Mouse (Mus musculus) midbrain, embryonic 12.5 days (tissue): Measurements from ENCODE around the gene Fyn. TPM values are rescaled to one million over a fixed set of nuclear protein-coding genes. Genes with fewer than 3 reads are reported as not detected.

Experiments used
- ATAC-seq: fragments of 200-750 bp; cut with Nextera tagmentation; 2 replicates; pipeline ENCODE4 v1.8.0; 2017; ENCODE audit warnings: low read depth, moderate TSS enrichment, moderate library complexity; ENCODE audit not compliant: low FRiP score
- H3K27ac ChIP-seq: fragments of 300-500 bp; sonication (generic); replicated peaks from 2 replicates; pipeline ENCODE4 v1.5.1; 2016; ENCODE audit warnings: mild to moderate bottlenecking
- H3K27me3 ChIP-seq: fragments of 300-500 bp; sonication (generic); 2 replicates; pipeline ENCODE4 v1.6.1; 2016; ENCODE audit warnings: mild to moderate bottlenecking
- H3K36me3 ChIP-seq: fragments of 300-500 bp; sonication (generic); 2 replicates; pipeline ENCODE4 v1.6.1; 2016
- H3K4me1 ChIP-seq: fragments of 300-500 bp; sonication (generic); 2 replicates; pipeline ENCODE4 v1.6.1; 2016
- H3K4me2 ChIP-seq: fragments of 300-500 bp; sonication (generic); replicated peaks from 2 replicates; pipeline ENCODE4 v1.6.1; 2016; ENCODE audit warnings: mild to moderate bottlenecking, moderate library complexity
- H3K4me3 ChIP-seq: fragments of 300-500 bp; sonication (generic); 2 replicates; pipeline ENCODE4 v1.5.1; 2016; ENCODE audit warnings: mild to moderate bottlenecking
- H3K9ac ChIP-seq: fragments of 300-500 bp; sonication (generic); replicated peaks from 2 replicates; pipeline ENCODE4 v1.6.1; 2016; ENCODE audit warnings: mild to moderate bottlenecking, moderate library complexity
- H3K9me3 ChIP-seq: fragments of 300-500 bp; sonication (generic); 2 replicates; pipeline ENCODE4 v1.6.1; 2016; ENCODE audit warnings: mild to moderate bottlenecking
- WGBS: fragments of 180-500 bp; shearing (Covaris S2); methylation state at CpG from one replicate; pipeline ENCODE4 v1.1.7; 2016; 5-methylcytosine and 5-hydroxymethylcytosine counted together
- polyA plus RNA-seq: library from polyadenylated mRNA; unstranded; fragments of >200 nt; fragmentation: Nextera tagmentation; extraction: Ambion mirVana; gene quantifications from 2 replicates; pipeline ENCODE4 v1.2.1, GENCODE M21; 2016

The Fyn gene
- polyA plus RNA-seq, 1 experiment from 2014 or later = 52.7 TPM

GRCm38 (mm10) chr10:39571011-39571410, 202.4 kb downstream of the Fyn start:
- Histone ChIP-seq H3K36me3 (peaks cover 7% of the 10 kb centered on the region; the same call in 1 of the 2 replicates), H3K27ac (peak overlapping the region; percentile 57), H3K27me3 (no peaks in the 10 kb centered on the region), H3K9ac (no peak overlapping the region), H3K4me1 (peaks cover 29% of the 10 kb centered on the region), H3K4me3 (no peak overlapping the region), H3K9me3 (no peaks in the 10 kb centered on the region), H3K4me2 (no peak overlapping the region)
- ATAC-seq = no peak
- WGBS = 52% methylated on average over 7 of the region's 7 CpGs

DNA sequence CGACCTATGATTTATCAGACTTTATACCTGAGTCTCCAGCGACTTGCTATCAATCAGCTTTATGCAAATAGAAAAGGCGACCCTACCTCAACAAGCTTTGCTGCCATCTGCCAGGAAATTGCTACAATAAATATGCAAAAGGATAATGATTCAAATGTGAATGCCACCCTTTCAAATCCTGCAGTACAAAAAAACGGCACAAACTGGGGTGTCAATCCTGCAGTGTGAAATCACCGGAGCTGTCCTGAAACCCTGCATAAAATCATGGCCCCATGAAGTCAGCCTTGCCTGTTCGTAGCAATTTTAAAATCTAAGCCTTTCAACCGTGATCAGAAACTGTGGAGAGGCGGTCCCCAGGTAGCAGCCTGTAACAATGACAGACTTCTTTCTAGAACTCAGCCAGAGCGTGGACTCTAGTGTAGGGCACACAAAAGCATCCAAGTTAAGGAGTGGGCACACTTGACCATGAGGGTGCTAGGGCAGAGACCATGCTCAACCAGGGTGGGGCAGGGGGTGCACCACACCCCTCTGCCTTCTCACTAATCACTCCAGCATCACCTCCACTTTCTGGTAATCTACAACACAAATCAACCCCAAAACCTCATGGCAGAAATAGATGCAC, 203.5 kb downstream of the Fyn start:
- peak; percentile 55 for ATAC-seq
- 38% methylated on average over 9 of the region's 9 CpGs for WGBS

DNA sequence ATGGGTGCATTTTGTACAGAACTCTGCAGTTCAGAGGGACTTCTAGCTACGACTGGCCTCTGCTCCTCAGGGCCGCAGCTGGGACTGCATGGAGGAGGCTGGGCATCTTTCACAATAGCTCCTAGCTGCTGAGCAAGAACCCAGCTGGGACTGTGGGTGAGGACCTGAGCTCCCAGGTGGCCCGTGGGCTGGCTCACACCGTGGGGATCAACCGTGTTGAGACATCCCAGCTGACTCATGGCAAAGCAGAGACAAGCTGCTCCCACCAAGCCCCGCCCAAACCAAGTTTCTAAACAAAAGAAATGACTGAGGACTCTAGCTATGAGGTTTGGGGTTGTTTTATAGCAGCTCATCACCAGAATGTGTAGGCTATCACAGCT, 204.0 kb downstream of the Fyn start:
- H3K4me3 ChIP-seq = no peak overlapping the region
- H3K9me3 ChIP-seq = no peaks in the 10 kb centered on the region
- H3K36me3 ChIP-seq = no peaks in the 10 kb centered on the region
- WGBS = 41% methylated on average over 6 of the region's 6 CpGs
- H3K9ac ChIP-seq = no peak overlapping the region
- H3K4me1 ChIP-seq = peaks cover 32% of the 10 kb centered on the region
- no peaks in the 10 kb centered on the region for H3K27me3 ChIP-seq
- ATAC-seq = peak; percentile 57
- no peak overlapping the region for H3K4me2 ChIP-seq
- peak overlapping the region; percentile 75 for H3K27ac ChIP-seq

More for the DNA sequence above, 203.5 kb downstream of the Fyn start:
- H3K9ac ChIP-seq = no peak overlapping the region
- H3K4me2 ChIP-seq = no peak overlapping the region
- no peak overlapping the region for H3K4me3 ChIP-seq
- peak overlapping the region; percentile 75 for H3K27ac ChIP-seq
- no peaks in the 10 kb centered on the region for H3K27me3 ChIP-seq
- no peaks in the 10 kb centered on the region; the same call in 1 of the 2 replicates for H3K36me3 ChIP-seq
- H3K9me3 ChIP-seq = no peaks in the 10 kb centered on the region
- H3K4me1 ChIP-seq = peaks cover 29% of the 10 kb centered on the region

DNA sequence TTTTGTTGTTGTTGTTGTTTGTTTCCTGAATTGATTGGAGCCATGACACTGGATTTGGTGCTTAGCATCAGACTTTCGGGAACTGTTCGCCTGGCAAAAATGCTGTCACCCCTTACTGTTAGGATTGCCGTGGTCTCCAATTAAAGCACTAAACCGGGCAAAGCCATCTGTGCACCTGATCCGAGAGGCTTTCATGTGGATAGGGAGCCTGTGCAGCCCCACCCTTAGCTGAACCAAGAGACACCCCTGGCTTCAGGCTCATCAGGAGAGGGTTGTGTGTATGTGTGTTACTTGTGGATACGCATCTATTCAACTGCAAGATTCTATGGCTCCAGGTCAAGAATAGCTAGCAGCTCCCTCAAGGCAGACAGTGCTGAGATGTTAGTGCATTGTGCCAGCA, 207.8 kb downstream of the Fyn start:
- no peak for ATAC-seq
- no peaks in the 10 kb centered on the region for H3K27me3 ChIP-seq
- H3K36me3 ChIP-seq = no peaks in the 10 kb centered on the region
- no peak overlapping the region for H3K27ac ChIP-seq
- peaks cover 29% of the 10 kb centered on the region for H3K4me1 ChIP-seq
- WGBS = 87% methylated on average over 6 of the region's 6 CpGs
- H3K9ac ChIP-seq = no peak overlapping the region
- no peak overlapping the region for H3K4me2 ChIP-seq
- H3K4me3 ChIP-seq = no peak overlapping the region
- no peaks in the 10 kb centered on the region for H3K9me3 ChIP-seq

- H3K9ac ChIP-seq = no peak overlapping the region
- no peaks in the 10 kb centered on the region for H3K9me3 ChIP-seq
- WGBS = 68% methylated on average over 8 of the region's 8 CpGs
- H3K4me2 ChIP-seq = no peak overlapping the region
- no peak overlapping the region for H3K27ac ChIP-seq
- no peaks in the 10 kb centered on the region for H3K36me3 ChIP-seq
- no peaks in the 10 kb centered on the region for H3K27me3 ChIP-seq
- peaks cover 12% of the 10 kb centered on the region for H3K4me1 ChIP-seq
- no peak overlapping the region for H3K4me3 ChIP-seq
- no peak for ATAC-seq
Observed at GRCm38 (mm10) chr10:39580477-39580876, 211.8 kb downstream of the Fyn start.

GRCm38 (mm10) chr10:39582385-39582784, 213.7 kb downstream of the Fyn start:
- 80% methylated on average over 2 of the region's 2 CpGs for WGBS
- Histone ChIP-seq H3K9me3 (no peaks in the 10 kb centered on the region), H3K4me1 (peaks cover 20% of the 10 kb centered on the region), H3K9ac (no peak overlapping the region), H3K27me3 (no peaks in the 10 kb centered on the region), H3K4me3 (no peak overlapping the region), H3K27ac (no peak overlapping the region), H3K4me2 (no peak overlapping the region), H3K36me3 (no peaks in the 10 kb centered on the region)
- ATAC-seq = no peak

DNA sequence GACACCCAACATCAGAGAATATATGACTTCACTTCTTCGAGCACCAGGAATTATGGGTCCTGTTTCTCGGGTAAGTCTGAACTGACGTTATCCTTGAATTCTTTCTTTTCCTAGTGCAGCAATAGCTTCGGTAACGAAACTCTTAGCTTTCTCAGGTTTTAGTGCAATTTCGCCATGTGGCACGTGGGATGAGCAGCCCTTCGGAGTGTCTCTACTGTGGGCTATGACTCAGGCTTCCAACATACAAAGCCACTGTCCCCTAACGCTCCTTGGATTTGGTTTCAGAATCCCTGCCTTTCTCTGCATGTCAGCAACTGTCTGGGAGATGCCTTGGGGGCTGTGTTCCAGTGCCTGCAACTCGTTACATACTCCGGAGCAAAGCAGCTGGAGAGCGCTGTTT, 215.1 kb downstream of the Fyn start:
- WGBS = 86% methylated on average over 12 of the region's 12 CpGs
- no peak for ATAC-seq
- H3K4me3 ChIP-seq = no peak overlapping the region
- peaks cover 29% of the 10 kb centered on the region for H3K4me1 ChIP-seq
- H3K9ac ChIP-seq = no peak overlapping the region
- no peak overlapping the region for H3K4me2 ChIP-seq
- no peak overlapping the region for H3K27ac ChIP-seq
- no peaks in the 10 kb centered on the region for H3K27me3 ChIP-seq
- no peaks in the 10 kb centered on the region for H3K9me3 ChIP-seq
- no peaks in the 10 kb centered on the region for H3K36me3 ChIP-seq

DNA sequence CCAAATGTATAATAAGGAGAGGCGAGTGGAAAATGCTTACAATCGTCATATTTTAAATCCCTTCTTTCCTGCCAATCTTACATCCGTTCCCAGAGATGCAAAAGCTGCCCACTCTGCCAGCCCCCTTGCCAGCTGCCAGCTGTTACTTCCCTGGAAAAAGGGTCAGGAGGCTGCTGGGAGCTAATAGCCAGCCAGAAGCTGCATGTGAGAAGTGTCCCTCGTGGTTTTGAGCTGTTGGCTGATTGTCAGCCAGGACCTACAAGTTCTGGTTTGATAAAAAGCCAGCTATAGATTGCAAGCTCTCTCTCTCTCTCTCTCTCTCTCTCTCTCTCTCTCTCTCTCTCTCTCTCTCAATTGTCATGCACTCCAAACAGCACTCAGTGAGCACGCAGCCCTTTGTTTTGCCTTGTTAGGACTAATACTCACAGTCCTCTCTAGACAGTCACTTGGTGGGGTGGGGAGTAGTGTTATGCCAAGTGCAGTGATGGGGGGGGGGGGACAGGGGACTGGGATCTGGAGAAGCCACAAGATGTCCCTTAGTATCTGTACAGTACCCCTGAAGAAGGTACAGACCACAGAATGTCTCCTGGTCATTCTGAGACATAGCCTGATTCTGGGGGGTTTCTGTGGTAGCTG, 218.8 kb downstream of the Fyn start:
- H3K9me3 ChIP-seq = no peaks in the 10 kb centered on the region
- no peak overlapping the region for H3K4me2 ChIP-seq
- H3K9ac ChIP-seq = no peak overlapping the region
- peaks cover 23% of the 10 kb centered on the region for H3K4me1 ChIP-seq
- no peak overlapping the region for H3K4me3 ChIP-seq
- peak overlapping the region; percentile 63 for H3K27ac ChIP-seq
- H3K36me3 ChIP-seq = no peaks in the 10 kb centered on the region
- WGBS = 55% methylated on average over 5 of the region's 5 CpGs
- no peaks in the 10 kb centered on the region; the same call in 1 of the 2 replicates for H3K27me3 ChIP-seq
- 0 out of 2 replicates have a peak, but pooled peaks have one; percentile 31 for ATAC-seq

DNA sequence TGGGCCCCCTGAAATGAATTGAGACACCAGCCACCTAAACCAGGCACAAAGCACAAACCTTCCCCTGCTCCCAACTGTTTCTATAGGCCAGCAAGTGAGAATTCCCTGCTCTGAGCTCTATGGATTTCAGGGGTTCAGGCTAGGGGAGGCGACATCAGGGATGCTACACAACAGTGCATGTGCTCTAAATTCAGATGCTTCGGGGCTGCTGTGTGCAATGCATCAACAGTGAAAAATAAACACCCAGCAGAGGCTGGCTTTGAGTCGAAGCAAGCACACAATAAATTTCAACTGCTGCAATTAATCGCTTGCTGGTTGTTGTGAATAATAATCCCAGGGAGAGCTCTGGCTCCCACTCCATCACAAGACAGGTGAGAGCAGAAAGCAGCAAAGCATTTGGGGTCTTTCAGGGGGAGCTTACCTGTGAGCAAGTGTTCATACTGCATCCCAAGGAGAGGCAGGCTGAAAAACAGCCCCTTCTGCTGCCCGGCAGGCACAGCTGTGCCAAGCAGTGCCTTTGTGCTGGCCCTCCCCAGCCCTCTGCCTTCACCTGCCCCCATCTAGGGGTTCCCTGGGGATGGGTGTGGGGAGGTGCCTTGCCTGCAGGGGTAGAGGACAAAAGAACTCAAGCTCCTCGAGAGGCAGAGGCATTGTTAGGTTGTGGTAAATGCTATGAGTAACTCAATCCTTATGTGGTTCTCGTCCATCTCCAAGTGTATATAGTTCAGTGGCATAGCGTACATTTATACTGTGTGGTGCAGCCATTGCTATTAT, 219.5 kb downstream of the Fyn start:
- H3K4me2 ChIP-seq = no peak overlapping the region
- ATAC-seq = 0 out of 2 replicates have a peak, but pooled peaks have one; percentile 51
- no peaks in the 10 kb centered on the region for H3K36me3 ChIP-seq
- no peaks in the 10 kb centered on the region; the same call in 1 of the 2 replicates for H3K27me3 ChIP-seq
- H3K9me3 ChIP-seq = 0 out of 2 replicates have a peak, but pooled peaks cover 2% of the 10 kb centered on the region
- peak overlapping the region; percentile 63 for H3K27ac ChIP-seq
- H3K4me3 ChIP-seq = no peak overlapping the region
- 62% methylated on average over 8 of the region's 8 CpGs for WGBS
- peaks cover 23% of the 10 kb centered on the region for H3K4me1 ChIP-seq
- H3K9ac ChIP-seq = no peak overlapping the region

DNA sequence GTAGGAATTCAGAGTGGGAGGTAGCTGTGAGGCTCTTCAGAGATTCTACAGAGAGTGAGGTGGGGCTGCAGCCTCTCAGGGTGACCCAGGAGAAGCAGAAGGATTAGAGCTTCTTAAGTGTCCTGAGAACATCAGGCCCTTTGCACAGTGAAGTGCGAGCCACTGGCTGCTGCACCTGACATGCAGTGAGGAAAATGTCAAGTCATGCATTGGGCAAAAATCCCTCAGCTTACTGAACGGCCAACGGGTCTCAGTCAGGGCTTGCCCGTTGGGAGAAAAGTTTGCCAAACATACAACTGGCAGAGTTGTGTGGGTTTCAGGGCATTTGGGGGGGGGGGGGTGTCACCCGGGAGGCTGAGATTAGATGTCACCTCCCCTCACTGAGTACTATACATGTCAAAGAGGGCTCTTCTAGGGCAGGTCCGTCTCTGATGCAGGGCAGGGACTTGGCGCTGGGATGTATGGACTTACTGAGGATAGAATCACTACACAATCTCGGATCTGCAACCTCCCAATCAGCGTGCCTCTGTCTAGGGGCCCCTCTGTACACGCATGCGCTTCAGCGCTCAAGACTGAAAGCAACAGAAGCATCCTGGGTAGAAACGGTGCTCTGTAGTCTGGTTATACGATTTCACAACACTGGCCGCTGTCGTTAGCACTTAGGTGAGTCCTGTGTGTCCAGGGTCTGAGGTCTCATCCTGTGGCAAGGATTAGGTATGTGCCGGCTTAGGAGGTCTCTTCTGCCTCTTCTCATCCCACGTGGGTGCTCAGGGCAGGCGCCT, 221.3 kb downstream of the Fyn start:
- no peak overlapping the region for H3K9ac ChIP-seq
- 0 out of 2 replicates have a peak, but pooled peaks cover 10% of the 10 kb centered on the region for H3K9me3 ChIP-seq
- 81% methylated on average over 19 of the region's 19 CpGs for WGBS
- no peaks in the 10 kb centered on the region; the same call in 1 of the 2 replicates for H3K27me3 ChIP-seq
- H3K27ac ChIP-seq = no peak overlapping the region
- no peak overlapping the region for H3K4me2 ChIP-seq
- no peak overlapping the region for H3K4me3 ChIP-seq
- ATAC-seq = no peak
- no peaks in the 10 kb centered on the region for H3K36me3 ChIP-seq
- H3K4me1 ChIP-seq = peaks cover 23% of the 10 kb centered on the region

- WGBS = 89% methylated on average over 10 of the region's 10 CpGs
- Histone ChIP-seq H3K4me2 (no peak overlapping the region), H3K9me3 (0 out of 2 replicates have a peak, but pooled peaks cover 10% of the 10 kb centered on the region), H3K4me1 (peaks cover 25% of the 10 kb centered on the region), H3K9ac (no peak overlapping the region), H3K27me3 (no peaks in the 10 kb centered on the region; the same call in 1 of the 2 replicates), H3K27ac (no peak overlapping the region), H3K36me3 (no peaks in the 10 kb centered on the region), H3K4me3 (no peak overlapping the region)
- ATAC-seq = no peak
Observed at GRCm38 (mm10) chr10:39590629-39591028, 222.0 kb downstream of the Fyn start.
